Mouse (Mus musculus): ENCODE results near the gene Wfdc9.

DNA sequence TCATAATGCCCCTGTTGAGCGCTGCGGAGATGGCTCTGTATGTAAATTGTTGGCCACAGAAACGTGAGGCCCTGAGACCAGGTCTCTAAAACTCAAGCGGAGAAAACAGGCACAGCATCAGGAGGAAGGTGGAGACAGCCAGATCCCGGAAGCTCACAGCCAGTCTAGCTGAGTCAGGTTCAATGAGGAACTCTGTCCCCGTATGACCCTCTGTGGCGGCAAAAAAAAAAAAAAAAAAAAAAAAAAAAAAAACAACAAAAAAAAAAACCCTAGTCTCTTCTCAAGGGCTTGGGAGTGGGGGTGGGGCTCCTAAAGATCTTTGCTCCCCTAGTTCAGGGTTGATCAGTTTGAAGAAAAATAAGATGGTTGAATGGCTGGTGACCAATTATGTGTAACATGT is 15.3 kb downstream of the Wfdc9 start:
- TF ChIP-seq ZC3H11A (IDR thresholded peaks at IDR 0.05; ENCODE audit: borderline replicate concordance, low read depth, low read length) (no peak), HCFC1 (IDR thresholded peaks at IDR 0.05; ENCODE audit: borderline replicate concordance, insufficient read depth, low read length) (no peak), ZNF384 (IDR thresholded peaks at IDR 0.05; ENCODE audit: low read depth, low read length) (peak; percentile 92), MAFK (IDR thresholded peaks at IDR 0.05; ENCODE audit: insufficient read depth, low read depth, low read length) (peak; percentile 31; the same call in 1 of the 2 replicates)

All from ES-E14 (cell line).